Mouse (Mus musculus): ENCODE measurements around the gene Spen.

GRCm38 (mm10) chr4:141564660-141565059 lies 26.3 kb upstream of the Spen start:
- TF ChIP-seq CTCF (IDR thresholded peaks at IDR 0.05; ENCODE audit: extremely low read depth, insufficient read length, insufficient replicate concordance, low read depth, low read length) (no peak), POLR2A (IDR thresholded peaks at IDR 0.05; ENCODE audit: low read depth, low read length) (no peak)
